Mouse (Mus musculus) neural tube, embryonic 15.5 days (tissue): ENCODE results near the gene Kcnk1. TPM values are rescaled to one million over a fixed set of nuclear protein-coding genes. Genes with fewer than 3 reads are reported as not detected.

Source experiments
- ATAC-seq: fragments of 200-750 bp; cut with Nextera tagmentation; 2 replicates; pipeline ENCODE4 v1.8.0; 2017; ENCODE audit warnings: mild to moderate bottlenecking, moderate TSS enrichment, moderate library complexity; ENCODE audit not compliant: low FRiP score
- H3K27ac ChIP-seq: fragments of 300-500 bp; sonication (generic); replicated peaks from 2 replicates; pipeline ENCODE4 v1.5.1; 2015; ENCODE audit warnings: mild to moderate bottlenecking, inconsistent platforms
- H3K27me3 ChIP-seq: fragments of 300-500 bp; sonication (generic); replicated peaks from 2 replicates; pipeline ENCODE4 v1.6.1; 2015; ENCODE audit warnings: inconsistent platforms
- H3K36me3 ChIP-seq: fragments of 300-500 bp; sonication (generic); 2 replicates; pipeline ENCODE4 v1.6.1; 2015; ENCODE audit warnings: inconsistent platforms
- H3K4me1 ChIP-seq: fragments of 300-500 bp; sonication (generic); 2 replicates; pipeline ENCODE4 v1.6.1; 2015; ENCODE audit warnings: inconsistent platforms
- H3K4me2 ChIP-seq: fragments of 300-500 bp; sonication (generic); 2 replicates; pipeline ENCODE4 v1.6.1; 2015; ENCODE audit warnings: inconsistent platforms, mild to moderate bottlenecking, moderate library complexity
- H3K4me3 ChIP-seq: fragments of 300-500 bp; sonication (generic); replicated peaks from 2 replicates; pipeline ENCODE4 v1.5.1; 2015; ENCODE audit warnings: mild to moderate bottlenecking, inconsistent platforms
- H3K9ac ChIP-seq: fragments of 300-500 bp; sonication (generic); replicated peaks from 2 replicates; pipeline ENCODE4 v1.6.1; 2015; ENCODE audit warnings: mild to moderate bottlenecking, inconsistent platforms
- H3K9me3 ChIP-seq: fragments of 300-500 bp; sonication (generic); replicated peaks from 2 replicates; pipeline ENCODE4 v1.6.1; 2016; ENCODE audit warnings: inconsistent platforms
- WGBS: fragments of 180-500 bp; shearing (Covaris S2); methylation state at CpG from one replicate; pipeline ENCODE4 v1.1.7; 2015; ENCODE audit warnings: mixed read lengths; 5-methylcytosine and 5-hydroxymethylcytosine counted together
- polyA plus RNA-seq: library from polyadenylated mRNA; unstranded; fragments of >200 nt; fragmentation: Nextera tagmentation; extraction: Ambion mirVana; gene quantifications from 2 replicates; pipeline ENCODE4 v1.2.1, GENCODE M21; 2015

Kcnk1 gene
- polyA plus RNA-seq, 1 experiment from 2014 or later: 23.9 TPM

DNA sequence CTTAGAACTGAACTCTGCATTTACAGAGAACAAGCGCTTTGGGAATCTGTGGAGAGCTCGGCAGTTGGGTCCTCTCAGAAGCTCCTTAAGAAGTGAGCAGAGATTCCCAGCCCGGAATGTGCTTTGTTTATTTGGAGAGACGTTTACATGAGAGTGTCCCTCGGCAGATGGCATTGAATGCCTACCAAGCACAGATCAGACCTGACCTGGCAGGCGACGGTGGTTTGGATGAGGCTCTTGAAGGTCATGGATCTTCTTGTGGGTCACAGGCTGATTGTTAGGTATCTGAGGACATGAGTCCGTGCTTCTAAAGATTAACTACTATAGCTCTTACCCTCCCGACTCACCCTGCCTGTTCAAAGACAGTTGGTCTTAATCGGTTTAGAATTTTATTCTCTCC is 67.9 kb downstream of the Kcnk1 start:
- 85% methylated on average over 10 of the region's 10 CpGs for WGBS
- H3K36me3 ChIP-seq: no peaks in the 10 kb centered on the region
- no peak overlapping the region for H3K4me2 ChIP-seq
- 0 out of 2 replicates have a peak, but pooled peaks cover 7% of the 10 kb centered on the region for H3K27me3 ChIP-seq
- ATAC-seq: no peak
- H3K9ac ChIP-seq: no peak overlapping the region
- no peak overlapping the region for H3K4me3 ChIP-seq
- no peak overlapping the region for H3K27ac ChIP-seq
- H3K4me1 ChIP-seq: peaks cover 21% of the 10 kb centered on the region
- H3K9me3 ChIP-seq: no peaks in the 10 kb centered on the region

DNA sequence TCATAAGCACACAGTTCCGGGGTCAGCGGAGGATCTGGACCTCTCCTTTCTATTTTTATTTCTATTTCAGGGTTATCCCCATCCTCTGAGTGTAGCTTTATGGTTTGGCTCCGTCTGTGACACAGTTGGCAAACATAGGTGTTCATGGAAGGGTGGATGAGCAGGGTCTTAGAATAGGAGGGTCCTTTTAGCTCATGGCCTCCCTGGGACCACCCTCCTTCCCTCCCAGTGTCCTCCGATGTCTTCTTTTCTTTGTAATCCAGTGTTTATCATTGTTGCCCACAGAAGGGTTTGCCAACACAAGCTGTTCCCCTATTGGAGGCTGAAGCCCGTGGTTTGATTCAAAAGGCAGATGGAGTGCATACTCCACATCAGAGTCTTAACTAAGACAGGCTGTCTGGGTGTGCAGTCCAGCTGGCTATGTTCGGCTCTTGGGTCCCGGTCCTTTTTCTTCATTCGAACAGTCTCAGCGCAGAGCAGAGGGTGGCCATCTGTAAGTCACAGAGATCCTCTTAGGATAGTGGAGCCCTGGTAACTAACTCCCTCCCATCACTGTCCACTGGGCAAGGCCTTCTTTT is 69.0 kb downstream of the Kcnk1 start:
- Histone ChIP-seq H3K4me2 (no peak overlapping the region), H3K9ac (no peak overlapping the region), H3K27me3 (0 out of 2 replicates have a peak, but pooled peaks cover 5% of the 10 kb centered on the region), H3K9me3 (no peaks in the 10 kb centered on the region), H3K27ac (peak overlapping the region; percentile 41; the same call in 1 of the 2 replicates), H3K36me3 (no peaks in the 10 kb centered on the region), H3K4me3 (no peak overlapping the region), H3K4me1 (peaks cover 26% of the 10 kb centered on the region)
- 47% methylated on average over 9 of the region's 9 CpGs for WGBS
- ATAC-seq: no peak

DNA sequence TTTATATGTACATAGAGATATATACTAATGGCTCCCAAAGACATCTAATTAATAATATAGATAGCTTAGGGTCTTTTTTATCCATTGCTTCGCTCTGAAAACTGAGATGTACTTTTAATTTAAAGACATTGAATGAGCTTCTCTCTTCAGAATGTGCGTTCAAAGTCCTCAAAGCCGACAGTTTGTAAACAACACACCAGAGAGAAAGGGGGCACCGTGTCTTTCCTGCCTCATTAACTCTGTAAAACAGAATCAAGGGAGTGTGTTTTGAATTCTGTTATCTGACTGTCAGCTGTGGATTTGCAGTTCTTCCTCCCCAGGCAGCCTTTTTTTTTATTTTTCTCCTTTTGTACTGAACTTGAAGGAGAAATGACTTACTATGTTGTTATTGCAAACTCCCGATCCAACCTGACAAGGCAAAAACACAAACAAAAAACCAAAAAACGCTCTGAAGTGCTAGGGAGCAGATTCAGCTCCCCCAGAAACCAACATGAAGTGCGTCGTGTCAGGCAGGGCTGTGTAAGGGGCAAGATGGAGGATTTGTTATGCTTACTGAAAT is 69.7 kb downstream of the Kcnk1 start:
- Histone ChIP-seq H3K4me2 (no peak overlapping the region), H3K4me1 (peaks cover 26% of the 10 kb centered on the region), H3K27ac (peak overlapping the region; percentile 56; the same call in 1 of the 2 replicates), H3K9me3 (no peaks in the 10 kb centered on the region), H3K27me3 (0 out of 2 replicates have a peak, but pooled peaks cover 3% of the 10 kb centered on the region), H3K9ac (no peak overlapping the region), H3K36me3 (no peaks in the 10 kb centered on the region), H3K4me3 (no peak overlapping the region)
- WGBS: 16% methylated on average over 8 of the region's 8 CpGs
- no peak for ATAC-seq

DNA sequence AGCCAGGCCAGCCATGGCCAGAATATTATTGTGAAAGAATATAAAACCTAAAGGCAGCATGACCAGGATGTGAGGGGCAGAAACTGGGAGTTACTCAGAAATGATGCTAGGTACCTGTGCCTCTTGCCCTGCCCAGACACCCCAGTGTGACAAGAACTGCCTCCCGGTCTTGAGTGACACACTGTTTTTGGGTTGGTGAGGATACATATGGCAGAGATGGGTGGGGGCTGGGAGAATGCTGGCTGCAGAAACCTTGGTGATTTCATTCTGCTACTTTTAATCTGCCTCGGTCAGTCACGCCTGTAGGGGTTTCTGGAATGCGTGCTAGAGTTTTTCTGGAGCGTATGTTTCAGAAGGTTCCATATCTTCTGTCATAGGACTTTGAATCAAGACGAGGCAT is 72.3 kb downstream of the Kcnk1 start:
- no peak overlapping the region for H3K27ac ChIP-seq
- no peak for ATAC-seq
- no peaks in the 10 kb centered on the region for H3K9me3 ChIP-seq
- WGBS: 77% methylated on average over 6 of the region's 6 CpGs
- H3K4me1 ChIP-seq: peaks cover 26% of the 10 kb centered on the region
- no peaks in the 10 kb centered on the region for H3K36me3 ChIP-seq
- no peak overlapping the region for H3K9ac ChIP-seq
- H3K4me2 ChIP-seq: no peak overlapping the region
- no peak overlapping the region for H3K4me3 ChIP-seq
- H3K27me3 ChIP-seq: 0 out of 2 replicates have a peak, but pooled peaks cover 2% of the 10 kb centered on the region

DNA sequence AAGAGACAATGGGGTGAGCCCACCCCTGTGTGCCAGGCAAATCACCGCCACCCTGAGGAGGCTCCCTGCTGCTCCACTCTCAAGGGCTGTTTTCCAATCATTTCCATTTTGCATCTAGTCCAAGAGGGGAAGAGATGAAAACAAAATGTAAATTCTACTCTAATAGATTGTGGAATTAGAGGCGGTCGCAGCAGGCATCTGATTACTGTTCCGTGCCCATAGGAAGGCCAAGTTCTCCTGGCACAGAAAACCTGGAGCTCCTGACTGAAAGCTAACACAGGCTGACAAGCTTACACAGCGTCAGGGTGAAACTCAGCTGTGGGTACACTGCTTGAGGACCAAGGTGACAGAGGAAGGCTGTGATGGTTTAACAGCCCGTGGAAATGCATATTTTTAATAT is 73.2 kb downstream of the Kcnk1 start:
- H3K4me2 ChIP-seq: no peak overlapping the region
- no peaks in the 10 kb centered on the region for H3K36me3 ChIP-seq
- no peak for ATAC-seq
- no peak overlapping the region for H3K4me3 ChIP-seq
- H3K4me1 ChIP-seq: peaks cover 31% of the 10 kb centered on the region
- WGBS: 55% methylated on average over 6 of the region's 6 CpGs
- H3K27ac ChIP-seq: peak overlapping the region; percentile 20; the same call in 1 of the 2 replicates
- no peak overlapping the region for H3K9ac ChIP-seq
- H3K9me3 ChIP-seq: no peaks in the 10 kb centered on the region
- H3K27me3 ChIP-seq: no peaks in the 10 kb centered on the region

DNA sequence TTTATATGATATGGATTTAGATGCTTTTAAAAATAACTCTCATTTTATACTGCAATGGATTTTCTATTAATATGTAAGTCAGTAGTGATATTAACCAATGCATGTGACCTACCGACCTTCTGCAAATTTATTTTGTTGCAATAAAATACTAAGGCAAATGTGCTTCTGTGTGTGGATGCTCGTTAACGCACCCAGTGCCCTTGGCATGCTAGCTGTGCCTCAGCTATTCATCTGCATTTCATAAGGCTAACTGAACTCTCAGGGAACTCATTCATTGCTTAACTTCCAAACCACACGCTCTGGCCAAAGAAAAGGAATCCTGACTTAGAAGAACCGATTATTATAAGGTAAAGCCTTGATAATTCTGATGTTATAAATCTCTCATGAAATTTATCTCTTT is 77.7 kb downstream of the Kcnk1 start:
- H3K4me3 ChIP-seq: no peak overlapping the region
- peak overlapping the region; percentile 35; the same call in 1 of the 2 replicates for H3K27ac ChIP-seq
- H3K4me2 ChIP-seq: peak overlapping the region; percentile 25
- no peaks in the 10 kb centered on the region for H3K9me3 ChIP-seq
- no peak overlapping the region for H3K9ac ChIP-seq
- ATAC-seq: no peak
- 16% methylated on average over 5 of the region's 5 CpGs for WGBS
- H3K4me1 ChIP-seq: peaks cover 17% of the 10 kb centered on the region
- no peaks in the 10 kb centered on the region for H3K27me3 ChIP-seq
- no peaks in the 10 kb centered on the region for H3K36me3 ChIP-seq

DNA sequence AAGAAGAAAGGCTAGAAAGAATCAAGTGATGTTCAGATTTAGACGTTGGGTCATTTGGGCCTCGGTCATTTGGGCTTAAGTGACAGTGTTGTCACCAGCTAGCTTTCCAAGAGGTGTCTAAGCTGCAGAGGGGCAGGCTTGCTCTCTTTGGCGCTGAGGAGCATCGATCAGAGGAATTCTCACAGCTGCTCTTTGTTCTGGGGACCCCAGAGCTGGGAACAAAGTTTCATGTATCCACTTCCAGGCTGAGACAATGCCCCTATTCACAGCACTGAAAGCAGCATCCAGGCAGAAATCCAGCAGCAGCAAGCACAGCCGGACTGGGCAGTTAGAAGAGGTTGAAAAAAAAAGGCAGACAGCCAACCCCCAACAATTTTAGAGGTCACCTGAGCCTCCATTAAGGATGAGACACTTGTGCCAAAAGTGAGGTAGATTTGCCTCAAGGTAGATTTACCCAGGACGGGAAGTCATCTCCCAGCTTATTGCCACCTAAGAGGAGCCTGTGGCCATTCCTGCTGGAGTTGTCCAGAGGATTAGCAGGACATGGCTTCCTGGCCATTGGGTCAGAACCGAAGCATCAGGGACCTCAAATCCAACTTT is 78.3 kb downstream of the Kcnk1 start:
- Histone ChIP-seq H3K9ac (no peak overlapping the region), H3K9me3 (no peaks in the 10 kb centered on the region), H3K36me3 (no peaks in the 10 kb centered on the region), H3K27ac (peak overlapping the region; percentile 35; the same call in 1 of the 2 replicates), H3K27me3 (no peaks in the 10 kb centered on the region), H3K4me2 (peak overlapping the region; percentile 25), H3K4me3 (no peak overlapping the region), H3K4me1 (peaks cover 11% of the 10 kb centered on the region)
- 27% methylated on average over 7 of the region's 7 CpGs for WGBS
- ATAC-seq: 0 out of 2 replicates have a peak, but pooled peaks have one; percentile 50

DNA sequence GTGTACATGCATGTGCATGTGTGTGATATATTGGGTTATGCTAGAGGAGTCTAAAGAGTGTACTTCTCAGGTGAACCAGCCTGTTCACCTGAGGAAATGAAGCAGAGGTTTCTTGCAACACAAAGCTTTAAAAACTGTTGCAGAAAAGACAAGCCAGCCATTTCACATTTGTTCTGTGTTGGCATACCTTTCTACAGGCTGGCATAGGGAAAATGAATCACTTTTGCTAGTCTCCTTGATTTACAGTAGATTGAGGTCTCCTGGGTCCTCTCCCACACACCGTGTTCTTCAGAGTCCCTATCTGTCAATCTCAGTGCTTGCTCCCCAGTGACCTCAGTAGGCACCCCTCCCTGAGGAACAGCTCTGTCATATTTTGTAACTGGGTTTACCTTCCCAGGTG is 79.1 kb downstream of the Kcnk1 start:
- Histone ChIP-seq H3K9ac (no peak overlapping the region), H3K36me3 (no peaks in the 10 kb centered on the region), H3K4me2 (no peak overlapping the region), H3K9me3 (no peaks in the 10 kb centered on the region), H3K27ac (no peak overlapping the region), H3K4me1 (peaks cover 10% of the 10 kb centered on the region), H3K27me3 (no peaks in the 10 kb centered on the region), H3K4me3 (no peak overlapping the region)
- WGBS: 62% methylated on average over 1 of the region's 1 CpGs
- no peak for ATAC-seq

DNA sequence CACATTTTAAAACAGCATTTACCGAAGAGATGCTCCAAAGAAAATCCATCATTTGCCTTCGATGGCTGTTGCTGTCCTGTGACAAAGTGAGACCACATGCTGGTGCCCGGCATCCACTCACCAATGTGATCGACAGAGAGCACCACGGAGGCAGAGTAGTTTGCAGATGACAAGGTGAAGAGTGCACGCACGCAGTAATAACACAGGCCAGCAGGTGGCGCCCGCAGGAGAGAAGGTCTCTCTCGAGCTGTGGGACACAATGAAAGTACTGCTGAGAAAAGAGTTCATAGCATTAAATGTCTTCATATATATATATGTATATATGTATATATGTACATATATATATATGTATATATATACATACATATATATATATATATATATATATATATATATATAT is 80.4 kb downstream of the Kcnk1 start:
- Histone ChIP-seq H3K4me2 (no peak overlapping the region), H3K4me1 (peaks cover 10% of the 10 kb centered on the region), H3K27ac (no peak overlapping the region), H3K9ac (no peak overlapping the region), H3K4me3 (no peak overlapping the region), H3K36me3 (no peaks in the 10 kb centered on the region), H3K9me3 (no peaks in the 10 kb centered on the region), H3K27me3 (no peaks in the 10 kb centered on the region)
- 11% methylated on average over 10 of the region's 10 CpGs for WGBS
- ATAC-seq: no peak

Other genes with a start within 250 kb of the Kcnk1 start
- gene Pcnx2, start 96.9 kb upstream of the Kcnk1 start, polyA plus RNA-seq: 3.6 and 4.8 TPM in 2 replicates
- 0.59 and 0.86 TPM in 2 replicates for gene Map3k21, start 84.7 kb upstream of the Kcnk1 start, polyA plus RNA-seq